Mouse (Mus musculus): ENCODE results near the gene Clstn2. TPM values are rescaled to one million over a fixed set of nuclear protein-coding genes. Genes with fewer than 3 reads are reported as not detected.
A peak's percentile ranks its signal among the peaks of the same experiment; 100 is the strongest.

Clstn2 gene
- polyA plus RNA-seq, 1 experiment from 2014 or later = 25.2 TPM

DNA sequence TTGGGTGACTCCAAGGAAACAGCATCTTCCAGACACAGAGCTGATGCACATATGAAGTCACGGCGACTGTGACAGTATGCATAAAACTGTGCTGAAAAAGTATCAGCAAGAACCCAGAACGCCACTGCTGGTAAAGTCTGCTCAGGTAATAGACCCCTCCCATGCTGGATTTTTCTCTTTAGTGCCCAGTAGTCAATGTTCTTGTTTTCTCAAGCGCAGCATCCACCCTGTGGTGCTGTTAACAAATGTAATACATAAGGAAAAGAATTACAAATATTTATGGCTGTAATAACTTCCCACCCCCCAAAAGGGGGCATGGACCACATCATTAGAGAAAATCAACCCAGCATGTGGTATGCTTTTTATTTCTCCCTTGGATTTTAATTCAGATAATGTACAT lies 372.0 kb downstream of the Clstn2 start:
- WGBS = 72% methylated on average over 4 of the region's 4 CpGs
- H3K27ac ChIP-seq (ENCODE audit: low read depth, low read length) = no peak overlapping the region
- ATAC-seq (ENCODE audit: low read depth) = peak; percentile 54; the same call in 1 of the 2 replicates

GRCm38 (mm10) chr9:97658736-97659135 lies 374.2 kb downstream of the Clstn2 start:
- H3K9ac ChIP-seq (replicated peaks; ENCODE audit: low read depth, low read length) = no peak overlapping the region
- H3K4me3 ChIP-seq (ENCODE audit: low read depth, low read length) = no peak overlapping the region
- H3K4me1 ChIP-seq (ENCODE audit: control insufficient read depth, insufficient read depth, low read length) = no peaks in the 10 kb centered on the region
- H3K4me2 ChIP-seq (ENCODE audit: low read depth, low read length) = no peak overlapping the region
- no peaks in the 10 kb centered on the region for H3K27me3 ChIP-seq (ENCODE audit: control insufficient read depth, insufficient read depth, low read length)
- WGBS = 86% methylated on average over 3 of the region's 3 CpGs
- H3K27ac ChIP-seq (ENCODE audit: low read depth, low read length) = no peak overlapping the region
- H3K9me3 ChIP-seq (ENCODE audit: control insufficient read depth, low read length) = no peaks in the 10 kb centered on the region
- ATAC-seq (ENCODE audit: low read depth) = no peak
- H3K36me3 ChIP-seq (ENCODE audit: control insufficient read depth, insufficient read depth, low read length) = no peaks in the 10 kb centered on the region

More for the DNA sequence above, 372.0 kb downstream of the Clstn2 start:
- Histone ChIP-seq H3K9ac (replicated peaks; ENCODE audit: low read depth, low read length) (no peak overlapping the region), H3K4me1 (ENCODE audit: control insufficient read depth, insufficient read depth, low read length) (no peaks in the 10 kb centered on the region), H3K36me3 (ENCODE audit: control insufficient read depth, insufficient read depth, low read length) (no peaks in the 10 kb centered on the region), H3K9me3 (ENCODE audit: control insufficient read depth, low read length) (no peaks in the 10 kb centered on the region), H3K27me3 (ENCODE audit: control insufficient read depth, insufficient read depth, low read length) (no peaks in the 10 kb centered on the region), H3K4me3 (ENCODE audit: low read depth, low read length) (no peak overlapping the region), H3K4me2 (ENCODE audit: low read depth, low read length) (no peak overlapping the region)

DNA sequence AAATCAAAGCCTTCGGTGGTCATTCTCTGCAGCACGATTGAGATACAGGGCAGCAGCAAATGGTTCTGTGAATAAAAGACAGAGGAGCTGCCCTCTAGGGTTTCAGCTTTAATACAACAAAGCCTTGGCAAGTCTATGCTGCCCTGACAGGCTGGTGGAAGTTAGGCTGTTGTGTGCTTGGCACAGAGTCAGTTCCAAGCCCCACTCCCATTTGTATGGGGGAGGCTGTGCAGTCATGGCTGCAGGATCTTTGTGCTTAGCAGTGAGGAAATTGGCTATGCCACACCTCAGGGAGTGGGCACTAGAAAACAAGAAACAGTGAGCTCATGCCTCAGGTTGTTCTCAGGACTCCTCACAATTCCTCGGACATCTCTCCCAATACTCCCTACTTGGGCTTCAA lies 384.6 kb downstream of the Clstn2 start:
- H3K4me3 ChIP-seq (ENCODE audit: low read depth, low read length) = no peak overlapping the region
- no peak for ATAC-seq (ENCODE audit: low read depth)

GRCm38 (mm10) chr9:97645746-97646145 lies 387.2 kb downstream of the Clstn2 start:
- H3K36me3 ChIP-seq (ENCODE audit: control insufficient read depth, insufficient read depth, low read length) = no peaks in the 10 kb centered on the region
- no peak overlapping the region for H3K4me2 ChIP-seq (ENCODE audit: low read depth, low read length)
- H3K9me3 ChIP-seq (ENCODE audit: control insufficient read depth, low read length) = no peaks in the 10 kb centered on the region
- no peak for ATAC-seq (ENCODE audit: low read depth)
- no peaks in the 10 kb centered on the region for H3K27me3 ChIP-seq (ENCODE audit: control insufficient read depth, insufficient read depth, low read length)
- H3K9ac ChIP-seq (replicated peaks; ENCODE audit: low read depth, low read length) = no peak overlapping the region
- H3K4me3 ChIP-seq (ENCODE audit: low read depth, low read length) = no peak overlapping the region
- H3K4me1 ChIP-seq (ENCODE audit: control insufficient read depth, insufficient read depth, low read length) = no peaks in the 10 kb centered on the region
- 84% methylated on average over 3 of the region's 3 CpGs for WGBS
- no peak overlapping the region for H3K27ac ChIP-seq (ENCODE audit: low read depth, low read length)

More for the DNA sequence above, 384.6 kb downstream of the Clstn2 start:
- Histone ChIP-seq H3K27me3 (ENCODE audit: control insufficient read depth, insufficient read depth, low read length) (no peaks in the 10 kb centered on the region), H3K9me3 (ENCODE audit: control insufficient read depth, low read length) (no peaks in the 10 kb centered on the region), H3K27ac (ENCODE audit: low read depth, low read length) (no peak overlapping the region), H3K9ac (replicated peaks; ENCODE audit: low read depth, low read length) (no peak overlapping the region), H3K4me1 (ENCODE audit: control insufficient read depth, insufficient read depth, low read length) (no peaks in the 10 kb centered on the region), H3K4me2 (ENCODE audit: low read depth, low read length) (no peak overlapping the region), H3K36me3 (ENCODE audit: control insufficient read depth, insufficient read depth, low read length) (no peaks in the 10 kb centered on the region)
- WGBS = 65% methylated on average over 3 of the region's 3 CpGs

- no peaks in the 10 kb centered on the region for H3K36me3 ChIP-seq (ENCODE audit: control insufficient read depth, insufficient read depth, low read length)
- no peak overlapping the region for H3K4me3 ChIP-seq (ENCODE audit: low read depth, low read length)
- H3K4me2 ChIP-seq (ENCODE audit: low read depth, low read length) = no peak overlapping the region
- 45% methylated on average over 7 of the region's 7 CpGs for WGBS
- no peaks in the 10 kb centered on the region for H3K27me3 ChIP-seq (ENCODE audit: control insufficient read depth, insufficient read depth, low read length)
- H3K4me1 ChIP-seq (ENCODE audit: control insufficient read depth, insufficient read depth, low read length) = no peaks in the 10 kb centered on the region
- ATAC-seq (ENCODE audit: low read depth) = no peak
- no peak overlapping the region for H3K27ac ChIP-seq (ENCODE audit: low read depth, low read length)
- H3K9me3 ChIP-seq (ENCODE audit: control insufficient read depth, low read length) = no peaks in the 10 kb centered on the region
- H3K9ac ChIP-seq (replicated peaks; ENCODE audit: low read depth, low read length) = no peak overlapping the region
Observed at GRCm38 (mm10) chr9:97642396-97642795, 390.6 kb downstream of the Clstn2 start.

- no peak for ATAC-seq (ENCODE audit: low read depth)
- no peaks in the 10 kb centered on the region for H3K27me3 ChIP-seq (ENCODE audit: control insufficient read depth, insufficient read depth, low read length)
- no peak overlapping the region for H3K4me2 ChIP-seq (ENCODE audit: low read depth, low read length)
- no peak overlapping the region for H3K4me3 ChIP-seq (ENCODE audit: low read depth, low read length)
- no peak overlapping the region for H3K9ac ChIP-seq (replicated peaks; ENCODE audit: low read depth, low read length)
- no peaks in the 10 kb centered on the region for H3K4me1 ChIP-seq (ENCODE audit: control insufficient read depth, insufficient read depth, low read length)
- no peaks in the 10 kb centered on the region for H3K36me3 ChIP-seq (ENCODE audit: control insufficient read depth, insufficient read depth, low read length)
- no peak overlapping the region for H3K27ac ChIP-seq (ENCODE audit: low read depth, low read length)
- WGBS = 93% methylated on average over 6 of the region's 6 CpGs
- H3K9me3 ChIP-seq (ENCODE audit: control insufficient read depth, low read length) = no peaks in the 10 kb centered on the region
Observed at GRCm38 (mm10) chr9:97639967-97640549, 392.9 kb downstream of the Clstn2 start.

GRCm38 (mm10) chr9:97638683-97639354 lies 394.2 kb downstream of the Clstn2 start:
- no peak overlapping the region for H3K4me3 ChIP-seq (ENCODE audit: low read depth, low read length)
- H3K27me3 ChIP-seq (ENCODE audit: control insufficient read depth, insufficient read depth, low read length) = no peaks in the 10 kb centered on the region
- no peak overlapping the region for H3K4me2 ChIP-seq (ENCODE audit: low read depth, low read length)
- H3K9ac ChIP-seq (replicated peaks; ENCODE audit: low read depth, low read length) = no peak overlapping the region
- ATAC-seq (ENCODE audit: low read depth) = no peak
- no peaks in the 10 kb centered on the region for H3K4me1 ChIP-seq (ENCODE audit: control insufficient read depth, insufficient read depth, low read length)
- H3K27ac ChIP-seq (ENCODE audit: low read depth, low read length) = no peak overlapping the region
- no peaks in the 10 kb centered on the region for H3K9me3 ChIP-seq (ENCODE audit: control insufficient read depth, low read length)
- WGBS = 89% methylated on average over 9 of the region's 9 CpGs
- no peaks in the 10 kb centered on the region for H3K36me3 ChIP-seq (ENCODE audit: control insufficient read depth, insufficient read depth, low read length)

DNA sequence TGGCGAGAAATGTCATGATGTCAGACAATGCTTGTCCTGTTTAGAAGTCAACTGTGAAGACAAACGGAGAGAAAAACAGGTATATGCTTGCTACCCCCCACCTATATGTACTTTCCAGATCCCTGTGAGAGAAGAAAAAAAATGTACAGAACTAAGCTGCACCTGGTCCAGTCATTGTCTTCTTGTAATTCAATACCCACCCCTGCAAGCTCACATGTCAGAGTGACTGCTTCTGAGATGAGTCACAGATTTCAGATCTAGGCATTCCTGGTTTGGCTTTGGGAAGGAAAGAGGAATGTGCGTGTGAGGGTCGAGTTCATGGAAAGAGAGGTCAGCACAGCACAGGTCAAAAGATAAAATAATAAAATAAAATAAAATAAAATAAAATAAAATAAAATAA lies 397.6 kb downstream of the Clstn2 start:
- H3K36me3 ChIP-seq (ENCODE audit: control insufficient read depth, insufficient read depth, low read length) = no peaks in the 10 kb centered on the region
- no peaks in the 10 kb centered on the region for H3K9me3 ChIP-seq (ENCODE audit: control insufficient read depth, low read length)
- 92% methylated on average over 4 of the region's 4 CpGs for WGBS
- H3K27me3 ChIP-seq (ENCODE audit: control insufficient read depth, insufficient read depth, low read length) = no peaks in the 10 kb centered on the region
- no peak overlapping the region for H3K27ac ChIP-seq (ENCODE audit: low read depth, low read length)
- H3K4me3 ChIP-seq (ENCODE audit: low read depth, low read length) = no peak overlapping the region
- no peak overlapping the region for H3K4me2 ChIP-seq (ENCODE audit: low read depth, low read length)
- H3K4me1 ChIP-seq (ENCODE audit: control insufficient read depth, insufficient read depth, low read length) = no peaks in the 10 kb centered on the region
- H3K9ac ChIP-seq (replicated peaks; ENCODE audit: low read depth, low read length) = no peak overlapping the region
- ATAC-seq (ENCODE audit: low read depth) = no peak

DNA sequence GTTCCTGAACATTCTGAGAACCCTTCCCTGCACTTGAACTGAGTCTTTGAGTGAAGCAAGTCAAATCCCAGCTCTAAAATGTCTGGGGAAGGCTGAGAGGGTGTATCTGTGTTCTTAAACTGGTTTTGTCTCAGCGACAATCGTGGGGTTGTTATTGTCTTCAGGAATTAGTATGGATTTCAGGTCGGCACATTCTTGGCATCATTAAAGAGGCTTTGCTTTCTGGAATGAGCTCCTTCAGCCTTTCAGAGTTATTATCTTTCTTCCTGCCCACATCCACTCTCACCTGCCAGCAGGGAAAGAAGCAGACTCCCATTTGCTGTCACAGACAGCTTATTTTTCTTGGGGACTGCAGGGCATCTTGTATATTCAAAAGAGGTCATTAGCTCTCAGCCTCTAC lies 398.1 kb downstream of the Clstn2 start:
- no peaks in the 10 kb centered on the region for H3K4me1 ChIP-seq (ENCODE audit: control insufficient read depth, insufficient read depth, low read length)
- H3K9me3 ChIP-seq (ENCODE audit: control insufficient read depth, low read length) = no peaks in the 10 kb centered on the region
- no peaks in the 10 kb centered on the region for H3K27me3 ChIP-seq (ENCODE audit: control insufficient read depth, insufficient read depth, low read length)
- ATAC-seq (ENCODE audit: low read depth) = no peak
- no peaks in the 10 kb centered on the region for H3K36me3 ChIP-seq (ENCODE audit: control insufficient read depth, insufficient read depth, low read length)
- no peak overlapping the region for H3K4me2 ChIP-seq (ENCODE audit: low read depth, low read length)
- H3K9ac ChIP-seq (replicated peaks; ENCODE audit: low read depth, low read length) = no peak overlapping the region
- H3K27ac ChIP-seq (ENCODE audit: low read depth, low read length) = no peak overlapping the region
- WGBS = 83% methylated on average over 3 of the region's 3 CpGs
- H3K4me3 ChIP-seq (ENCODE audit: low read depth, low read length) = no peak overlapping the region

Data from neural tube, embryonic 14.5 days (tissue).